Comparison of ENCODE assay signal across 23 mouse cellular contexts in the genomic region with DNA sequence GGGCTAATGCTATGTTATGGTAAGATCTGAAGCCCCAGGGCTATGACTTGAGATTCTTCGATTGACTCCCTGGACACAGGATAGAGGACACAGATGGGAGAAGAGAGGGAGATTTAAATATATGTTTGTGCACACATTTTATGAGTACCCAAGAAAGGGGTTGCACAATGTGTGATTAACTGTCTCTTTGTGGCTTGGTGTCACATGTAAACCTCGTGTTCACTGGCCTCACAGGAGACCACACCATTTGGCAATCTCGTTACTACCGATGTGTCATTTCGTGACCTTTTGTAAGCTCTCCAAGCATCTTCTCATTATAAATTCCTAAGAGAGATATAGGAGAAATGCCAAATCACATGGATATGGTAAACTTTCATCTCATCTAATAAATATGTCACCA. TPM values are rescaled to one million over a fixed set of nuclear protein-coding genes. Genes with fewer than 3 reads are reported as not detected.
DNase-seq lines count a peak whose midpoint lies in the region; ATAC-seq and TF ChIP-seq lines count a peak whose summit lies in the region.
"Had no signal": no experiment of that assay in that cellular context is flagged by ENCODE, and none has a peak within 500 bp of the region (broad histone marks: within the 10 kb centered on the region; RNA-seq: fewer than 3 reads in every experiment).

No protein-coding gene starts in this region.

- H3K4me3 ChIP-seq in liver, adult 2 months (ENCODE audit: insufficient read depth, low read depth, low read length), result no peak overlapping the region
- no peak overlapping the region for H3K4me3 ChIP-seq in liver, embryonic 12.5 days
- H3K4me3 ChIP-seq in C2C12 (ENCODE audit: insufficient read depth, poor library complexity, severe bottlenecking), result no peak overlapping the region
- H3K4me3 ChIP-seq in hindbrain, embryonic 12.5 days, result no peak overlapping the region
- H3K4me3 ChIP-seq: embryonic facial prominence, embryonic 10.5 days; gastrocnemius, adult 2 months; heart, embryonic 15.5 days had no signal

- 50% methylated on average over 5 of the region's 5 CpGs for WGBS in liver, adult 2 months
- 63% methylated on average over 5 of the region's 5 CpGs for WGBS in liver, embryonic 12.5 days (ENCODE audit: insufficient replicate concordance)
- WGBS in hindbrain, embryonic 12.5 days, result 89% methylated on average over 5 of the region's 5 CpGs

- TF ChIP-seq POLR2A in liver, adult 2 months (IDR thresholded peaks at IDR 0.05; ENCODE audit: extremely low read depth, insufficient read depth, low read length), result no peak

- H3K27ac ChIP-seq in liver, adult 2 months (replicated peaks; ENCODE audit: insufficient read depth, low read depth, low read length), result no peak overlapping the region
- H3K27ac ChIP-seq in liver, embryonic 12.5 days, result no peak overlapping the region
- H3K27ac ChIP-seq in hindbrain, embryonic 12.5 days, result no peak overlapping the region
- H3K27ac ChIP-seq: embryonic facial prominence, embryonic 10.5 days; gastrocnemius, adult 2 months; heart, embryonic 15.5 days; hindbrain, embryonic 14.5 days had no signal

- no peak overlapping the region for H3ac ChIP-seq in C2C12 (ENCODE audit: control insufficient read depth, insufficient read length, low read depth)

- peaks cover 15% of the 10 kb centered on the region for H3K4me1 ChIP-seq in liver, adult 2 months (ENCODE audit: control insufficient read depth, insufficient read depth, low read length)
- no peaks in the 10 kb centered on the region for H3K4me1 ChIP-seq in liver, embryonic 12.5 days
- H3K4me1 ChIP-seq in hindbrain, embryonic 12.5 days, result peaks cover 2% of the 10 kb centered on the region; the same call in 1 of the 2 replicates
- H3K4me1 ChIP-seq: heart, embryonic 15.5 days had no signal

- no peak overlapping the region for H3K9ac ChIP-seq in liver, adult 2 months (ENCODE audit: low read depth, low read length)
- no peak overlapping the region for H3K9ac ChIP-seq in liver, embryonic 12.5 days
- no peak overlapping the region for H3K9ac ChIP-seq in hindbrain, embryonic 12.5 days
- H3K9ac ChIP-seq: heart, embryonic 15.5 days; hindbrain, embryonic 14.5 days had no signal

- H3K79me3 ChIP-seq in C2C12 (ENCODE audit: low read depth), result no peaks in the 10 kb centered on the region

- peaks cover 8% of the 10 kb centered on the region; the same call in 1 of the 2 replicates for H3K36me3 ChIP-seq in liver, adult 2 months (ENCODE audit: control insufficient read depth, insufficient read depth, low read length)
- no peaks in the 10 kb centered on the region for H3K36me3 ChIP-seq in liver, embryonic 12.5 days
- no peaks in the 10 kb centered on the region for H3K36me3 ChIP-seq in C2C12 (ENCODE audit: control insufficient read depth, insufficient read depth)
- H3K36me3 ChIP-seq in hindbrain, embryonic 12.5 days, result no peaks in the 10 kb centered on the region
- H3K36me3 ChIP-seq: embryonic facial prominence, embryonic 10.5 days; heart, embryonic 15.5 days had no signal

- H3K4me2 ChIP-seq in liver, embryonic 12.5 days, result no peak overlapping the region
- no peak overlapping the region for H3K4me2 ChIP-seq in hindbrain, embryonic 12.5 days (replicated peaks)
- H3K4me2 ChIP-seq: heart, embryonic 11.5 days; heart, embryonic 15.5 days; hindbrain, embryonic 14.5 days had no signal

- no peak for TF ChIP-seq CTCF in liver, adult 2 months (IDR thresholded peaks at IDR 0.05; ENCODE audit: low read depth, low read length)
- TF ChIP-seq CTCF in C2C12 (IDR thresholded peaks at IDR 0.05; ENCODE audit: control insufficient read depth, insufficient read depth, insufficient read length), result no peak

- peak; percentile 37 for DNase-seq in liver, adult 2 months (ENCODE audit: extremely low read depth, low read depth, low spot score)
- DNase-seq in left cerebral cortex, adult 9 months (ENCODE audit: low spot score in 2 of 2), result no peak
- no peak for DNase-seq in heart, adult 8-10 months (ENCODE audit: low spot score)
- DNase-seq: adrenal gland, adult 2 months; cerebellum, adult 11 months; cerebellum, adult 9-10 months; cerebellum, postnatal 36 days; gastrocnemius, adult 2 months; gastrocnemius, postnatal 25 days; heart, adult 11 months; heart, postnatal 14 days had no signal

- H3K9me3 ChIP-seq in liver, embryonic 12.5 days (replicated peaks), result no peaks in the 10 kb centered on the region
- no peaks in the 10 kb centered on the region for H3K9me3 ChIP-seq in hindbrain, embryonic 12.5 days (replicated peaks)
- H3K9me3 ChIP-seq: embryonic facial prominence, embryonic 10.5 days; heart, embryonic 15.5 days had no signal

- 0 out of 2 replicates have a peak, but pooled peaks cover 6% of the 10 kb centered on the region for H3K79me2 ChIP-seq in liver, adult 2 months (ENCODE audit: control insufficient read depth, insufficient read depth, low read length)
- no peaks in the 10 kb centered on the region for H3K79me2 ChIP-seq in C2C12 (ENCODE audit: control insufficient read depth, insufficient read depth)

- ATAC-seq in liver, embryonic 12.5 days, result no peak
- ATAC-seq in megakaryocyte, adult 5-6 weeks (ENCODE audit: poor library complexity, severe bottlenecking), result peak; percentile 58
- no peak for ATAC-seq in hindbrain, embryonic 12.5 days (ENCODE audit: low FRiP score)
- ATAC-seq: forebrain, embryonic 14.5 days had no signal

- H3K27me3 ChIP-seq in liver, adult 2 months (ENCODE audit: control insufficient read depth, insufficient read depth, low read length), result no peaks in the 10 kb centered on the region
- H3K27me3 ChIP-seq in liver, embryonic 12.5 days (replicated peaks), result no peaks in the 10 kb centered on the region
- H3K27me3 ChIP-seq in C2C12 (ENCODE audit: control insufficient read depth, insufficient read depth, insufficient read length), result peaks cover 31% of the 10 kb centered on the region
- H3K27me3 ChIP-seq in hindbrain, embryonic 12.5 days, result no peaks in the 10 kb centered on the region
- H3K27me3 ChIP-seq: heart, embryonic 15.5 days had no signal

TF ChIP-seq in C2C12, 6 proteins besides CTCF, POLR2A, EP300 and RAD21:
- no peak for TF ChIP-seq MAX (IDR thresholded peaks at IDR 0.05)
- TF ChIP-seq MYOG (IDR thresholded peaks at IDR 0.05; ENCODE audit: control insufficient read depth, extremely low read depth, insufficient read length), result no peak
- TF ChIP-seq FOSL1 (IDR thresholded peaks at IDR 0.05; ENCODE audit: insufficient read depth, low read length, poor library complexity, severe bottlenecking), result no peak
- no peak for TF ChIP-seq MYOD1 (IDR thresholded peaks at IDR 0.05; ENCODE audit: control insufficient read depth, insufficient read length, low read depth)
- TF ChIP-seq CEBPB (IDR thresholded peaks at IDR 0.05; ENCODE audit: low read depth), result peak; percentile 64
- TF ChIP-seq USF1 (IDR thresholded peaks at IDR 0.05; ENCODE audit: low read depth), result no peak

RNA-seq across cellular contexts. Expression of gene F7, which starts 1.8 kb away (rescaled TPM):
- total RNA-seq in liver, adult 2 months (2014; rRNA removed), result 95.0 and 117 TPM in 2 replicates
- polyA plus RNA-seq in liver, adult 2 months (2012; rRNA removed), result 173 and 185 TPM in 2 replicates
- polyA plus RNA-seq in liver, embryonic 12.5 days (2016; fragmentation: Nextera tagmentation; extraction: Ambion mirVana), result 4.4 and 5.2 TPM in 2 replicates
- not detected for polyA plus RNA-seq in C2C12 (2012; fragmentation: generic; extraction: Trizol)
- 0.27 and 0.56 TPM in 2 replicates for total RNA-seq in megakaryocyte, adult 5-6 weeks (2015)
- 1.3 TPM in 1 of 2 replicates, not detected in the other for total RNA-seq in megakaryocyte, adult 5-6 weeks (2017)
- 1 to 10 TPM in 1 of 4 experiments, under 1 TPM in 2, not detected in 1; 0.22 to 2.2 (median 0.31) TPM for total RNA-seq in heart, adult 8-10 months (2022)
- not detected in 2 replicates for polyA plus RNA-seq in hindbrain, embryonic 12.5 days (2016; fragmentation: Nextera tagmentation; extraction: Ambion mirVana)
- total RNA-seq: gastrocnemius, adult 2 months; gastrocnemius, postnatal 25 days had no signal
- polyA plus RNA-seq: embryonic facial prominence, embryonic 14.5 days; forebrain, embryonic 14.5 days; heart, embryonic 11.5 days; hindbrain, embryonic 14.5 days had no signal

RNA-seq across cellular contexts. Expression of gene F10, which starts 9.5 kb away (rescaled TPM):
- 374 and 399 TPM in 2 replicates for total RNA-seq in liver, adult 2 months (2014; rRNA removed)
- 267 and 371 TPM in 2 replicates for polyA plus RNA-seq in liver, adult 2 months (2012; rRNA removed)
- 57.0 and 62.6 TPM in 2 replicates for polyA plus RNA-seq in liver, embryonic 12.5 days (2016; fragmentation: Nextera tagmentation; extraction: Ambion mirVana)
- not detected for polyA plus RNA-seq in C2C12 (2012; fragmentation: generic; extraction: Trizol)
- 50.6 and 57.5 TPM in 2 replicates for total RNA-seq in megakaryocyte, adult 5-6 weeks (2015)
- 98.7 and 109 TPM in 2 replicates for total RNA-seq in megakaryocyte, adult 5-6 weeks (2017)
- total RNA-seq in heart, adult 8-10 months (2022), result 1 to 10 TPM in 1 of 4 experiments, under 1 TPM in 3; 0.35 to 5.7 (median 0.47) TPM
- polyA plus RNA-seq in hindbrain, embryonic 12.5 days (2016; fragmentation: Nextera tagmentation; extraction: Ambion mirVana), result 0.59 and 0.66 TPM in 2 replicates
- total RNA-seq: ES-E14; gastrocnemius, adult 2 months had no signal
- polyA plus RNA-seq: forebrain, embryonic 14.5 days had no signal

RNA-seq across cellular contexts. Expression of gene Proz, which starts 33.1 kb away (rescaled TPM):
- total RNA-seq in liver, adult 2 months (2014; rRNA removed), result 240 and 252 TPM in 2 replicates
- polyA plus RNA-seq in liver, adult 2 months (2012; rRNA removed), result 374 and 460 TPM in 2 replicates
- polyA plus RNA-seq in liver, embryonic 12.5 days (2016; fragmentation: Nextera tagmentation; extraction: Ambion mirVana), result 14.6 and 15.1 TPM in 2 replicates
- polyA plus RNA-seq in C2C12 (2012; fragmentation: generic; extraction: Trizol), result 0.20 TPM
- total RNA-seq in megakaryocyte, adult 5-6 weeks (2015), result 0.07 and 0.20 TPM in 2 replicates
- 0.33 TPM in 1 of 2 replicates, not detected in the other for total RNA-seq in megakaryocyte, adult 5-6 weeks (2017)
- total RNA-seq in heart, adult 8-10 months (2022), result not detected
- 0.65 and 0.68 TPM in 2 replicates for polyA plus RNA-seq in hindbrain, embryonic 12.5 days (2016; fragmentation: Nextera tagmentation; extraction: Ambion mirVana)
- total RNA-seq: gastrocnemius, adult 2 months; gastrocnemius, postnatal 25 days; heart, postnatal 14 days; hematopoietic stem cell, adult 5-6 weeks had no signal

Comparison
In these comparisons a context has a peak if more than half of its experiments do, and no peak if none do; other contexts are left out.
1. RNA of gene F7, which starts 1.8 kb away (polyA plus RNA-seq): 173 to 185 TPM in liver, adult 2 months; 4.4 to 5.2 TPM in liver, embryonic 12.5 days, not detected in hindbrain, embryonic 12.5 days and not detected in C2C12 (single experiment); every median in the first group is over 10 times any median in the second.
2. RNA of gene Proz, which starts 33.1 kb away (polyA plus RNA-seq): 374 to 460 TPM in liver, adult 2 months; 14.6 to 15.1 TPM in liver, embryonic 12.5 days, 0.65 to 0.68 TPM in hindbrain, embryonic 12.5 days and 0.20 TPM in C2C12 (single experiment); every median in the first group is over 10 times any median in the second.
3. RNA of gene F10, which starts 9.5 kb away (polyA plus RNA-seq): 267 to 371 TPM in liver, adult 2 months and 57.0 to 62.6 TPM in liver, embryonic 12.5 days; 0.59 to 0.66 TPM in hindbrain, embryonic 12.5 days and not detected in C2C12 (single experiment); every median in the first group is over 10 times any median in the second.